Mouse (Mus musculus): ENCODE results near the gene Cd151.
A peak's percentile ranks its signal among the peaks of the same experiment; 100 is the strongest.

Gene Cd151

DNA sequence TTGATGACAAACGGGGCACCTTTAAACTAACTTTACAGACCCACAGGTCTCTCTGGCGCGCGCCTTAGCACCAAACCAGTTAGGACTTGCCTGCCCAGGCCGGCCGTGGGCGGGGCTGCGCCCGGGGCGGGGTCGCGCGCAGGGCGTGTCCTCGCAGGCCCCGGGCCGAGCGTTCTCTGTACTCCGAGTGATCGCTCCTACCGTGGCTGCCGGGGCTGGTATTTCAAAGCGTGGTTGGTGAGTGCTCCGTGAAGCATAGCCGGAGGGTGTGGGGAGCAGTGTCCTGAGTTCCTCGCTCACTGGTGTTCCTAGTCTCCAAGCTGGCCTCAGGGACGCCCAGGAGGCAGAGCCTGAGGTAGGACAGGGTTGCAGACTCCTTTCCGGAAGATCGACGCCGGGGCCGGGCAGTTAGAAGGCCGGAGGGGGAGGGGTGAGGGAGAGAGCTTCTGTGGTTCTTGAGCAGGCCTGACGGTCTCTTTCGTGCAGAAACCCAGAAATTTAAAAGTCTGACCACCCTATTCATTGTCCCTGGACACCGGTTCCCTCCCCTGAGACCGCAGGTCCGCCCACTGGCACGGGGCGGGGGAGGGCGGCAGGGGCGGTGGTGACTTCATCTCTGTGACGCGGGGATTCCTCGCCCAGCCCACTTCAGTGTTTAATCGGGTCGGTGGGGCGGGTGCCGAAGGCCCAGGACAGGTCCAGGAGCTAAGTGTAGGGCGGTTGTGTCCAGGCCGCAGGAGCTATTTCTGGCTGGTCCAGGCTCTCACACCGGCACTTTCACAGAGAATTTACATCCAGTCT, at the start of gene Cd151:
Gene Cd151 (plus strand): TSS at position 163 of the 801 bp plus-strand sequence.
- no peak for TF ChIP-seq CTCF (conservative IDR thresholded peaks at IDR 0.05; ENCODE audit: low read length)
- no peak for TF ChIP-seq NANOG (IDR thresholded peaks at IDR 0.05; ENCODE audit: borderline replicate concordance, low read length)
- TF ChIP-seq POU5F1 (IDR thresholded peaks at IDR 0.05; ENCODE audit: borderline replicate concordance, low read length) = no peak
- peaks cover 91% of the 10 kb centered on the region for H3K4me1 ChIP-seq (replicated peaks; ENCODE audit: low read depth, low read length)
- H3K4me3 ChIP-seq (replicated peaks; ENCODE audit: low read length) = peak within 1 kb of the TSS; percentile 93
- no peaks in the 10 kb centered on the region for H3K9me3 ChIP-seq (ENCODE audit: low read length)
- peaks cover 41% of the 10 kb centered on the region for H3K27me3 ChIP-seq (ENCODE audit: insufficient read depth, low read length)
- H3K36me3 ChIP-seq (ENCODE audit: insufficient read depth, low read length) = peaks cover 34% of the 10 kb centered on the region

- Histone ChIP-seq H3K27me3 (ENCODE audit: insufficient read depth, low read length) (no peaks in the 10 kb centered on the region), H3K9me3 (ENCODE audit: low read length) (no peaks in the 10 kb centered on the region), H3K36me3 (ENCODE audit: insufficient read depth, low read length) (no peaks in the 10 kb centered on the region), H3K4me3 (replicated peaks; ENCODE audit: low read length) (no peak overlapping the region), H3K4me1 (replicated peaks; ENCODE audit: low read depth, low read length) (peaks cover 56% of the 10 kb centered on the region)
- TF ChIP-seq POU5F1 (IDR thresholded peaks at IDR 0.05; ENCODE audit: borderline replicate concordance, low read length) (no peak), NANOG (IDR thresholded peaks at IDR 0.05; ENCODE audit: borderline replicate concordance, low read length) (no peak), CTCF (conservative IDR thresholded peaks at IDR 0.05; ENCODE audit: low read length) (no peak)
These were observed 49.2 kb upstream of the Cd151 start for GRCm38 (mm10) chr7:141417731-141418681.

DNA sequence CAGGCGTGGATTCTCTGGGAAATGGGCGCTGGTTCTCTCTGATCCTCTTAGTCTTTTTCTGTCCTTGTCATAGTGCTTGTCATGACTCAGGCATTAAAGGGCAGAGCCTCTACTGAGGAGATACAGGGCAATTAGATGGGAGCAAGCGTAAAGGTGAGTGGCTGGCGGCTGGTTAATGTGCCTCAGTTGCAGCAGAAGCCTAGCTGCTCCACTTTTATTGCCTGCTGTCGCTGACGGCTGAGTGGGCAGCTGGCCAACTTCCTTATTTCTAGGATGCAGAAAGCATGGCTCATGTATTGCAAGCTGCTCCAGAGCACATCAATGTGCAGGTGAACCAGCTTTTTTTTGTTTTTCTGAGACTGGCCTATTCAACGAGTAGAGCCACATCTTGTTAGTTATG, 48.2 kb upstream of the Cd151 start:
- H3K4me3 ChIP-seq (replicated peaks; ENCODE audit: low read length) = no peak overlapping the region
- no peak for TF ChIP-seq NANOG (IDR thresholded peaks at IDR 0.05; ENCODE audit: borderline replicate concordance, low read length)
- H3K36me3 ChIP-seq (ENCODE audit: insufficient read depth, low read length) = no peaks in the 10 kb centered on the region
- no peaks in the 10 kb centered on the region for H3K9me3 ChIP-seq (ENCODE audit: low read length)
- H3K4me1 ChIP-seq (replicated peaks; ENCODE audit: low read depth, low read length) = peaks cover 50% of the 10 kb centered on the region
- H3K27me3 ChIP-seq (ENCODE audit: insufficient read depth, low read length) = no peaks in the 10 kb centered on the region

- Histone ChIP-seq H3K4me1 (replicated peaks; ENCODE audit: low read depth, low read length) (peaks cover 50% of the 10 kb centered on the region), H3K4me3 (replicated peaks; ENCODE audit: low read length) (no peak overlapping the region), H3K36me3 (ENCODE audit: insufficient read depth, low read length) (no peaks in the 10 kb centered on the region), H3K9me3 (ENCODE audit: low read length) (no peaks in the 10 kb centered on the region), H3K27me3 (ENCODE audit: insufficient read depth, low read length) (no peaks in the 10 kb centered on the region)
- no peak for TF ChIP-seq POU5F1 (IDR thresholded peaks at IDR 0.05; ENCODE audit: borderline replicate concordance, low read length)
- no peak for TF ChIP-seq NANOG (IDR thresholded peaks at IDR 0.05; ENCODE audit: borderline replicate concordance, low read length)
- no peak for TF ChIP-seq CTCF (conservative IDR thresholded peaks at IDR 0.05; ENCODE audit: low read length)
These were observed 47.0 kb upstream of the Cd151 start for GRCm38 (mm10) chr7:141420030-141420702.

DNA sequence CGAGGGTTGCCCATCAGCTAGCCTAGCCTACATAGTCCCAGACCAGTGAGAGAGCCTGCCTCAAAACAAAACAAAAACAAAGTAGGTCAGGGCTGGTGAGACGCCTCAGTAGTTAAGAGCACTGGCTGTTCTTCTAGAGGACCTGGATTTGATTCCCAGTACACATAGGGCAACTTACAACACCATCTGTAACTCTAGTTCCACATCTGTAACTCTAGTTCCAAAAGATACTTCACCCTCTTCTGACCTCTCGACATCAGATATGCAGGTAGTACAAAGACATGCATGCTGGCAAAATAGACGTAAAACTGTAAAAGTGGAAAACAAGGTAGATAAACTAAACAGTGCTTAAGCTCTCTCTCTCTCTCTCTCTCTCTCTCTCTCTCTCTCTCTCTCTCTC, 43.4 kb upstream of the Cd151 start:
- no peaks in the 10 kb centered on the region for H3K9me3 ChIP-seq (ENCODE audit: low read length)
- TF ChIP-seq NANOG (IDR thresholded peaks at IDR 0.05; ENCODE audit: borderline replicate concordance, low read length) (no peak), POU5F1 (IDR thresholded peaks at IDR 0.05; ENCODE audit: borderline replicate concordance, low read length) (no peak), CTCF (conservative IDR thresholded peaks at IDR 0.05; ENCODE audit: low read length) (no peak)
- no peak overlapping the region for H3K4me3 ChIP-seq (replicated peaks; ENCODE audit: low read length)
- H3K27me3 ChIP-seq (ENCODE audit: insufficient read depth, low read length) = no peaks in the 10 kb centered on the region; the same call in 1 of the 2 replicates
- no peaks in the 10 kb centered on the region for H3K36me3 ChIP-seq (ENCODE audit: insufficient read depth, low read length)
- H3K4me1 ChIP-seq (replicated peaks; ENCODE audit: low read depth, low read length) = peaks cover 48% of the 10 kb centered on the region

DNA sequence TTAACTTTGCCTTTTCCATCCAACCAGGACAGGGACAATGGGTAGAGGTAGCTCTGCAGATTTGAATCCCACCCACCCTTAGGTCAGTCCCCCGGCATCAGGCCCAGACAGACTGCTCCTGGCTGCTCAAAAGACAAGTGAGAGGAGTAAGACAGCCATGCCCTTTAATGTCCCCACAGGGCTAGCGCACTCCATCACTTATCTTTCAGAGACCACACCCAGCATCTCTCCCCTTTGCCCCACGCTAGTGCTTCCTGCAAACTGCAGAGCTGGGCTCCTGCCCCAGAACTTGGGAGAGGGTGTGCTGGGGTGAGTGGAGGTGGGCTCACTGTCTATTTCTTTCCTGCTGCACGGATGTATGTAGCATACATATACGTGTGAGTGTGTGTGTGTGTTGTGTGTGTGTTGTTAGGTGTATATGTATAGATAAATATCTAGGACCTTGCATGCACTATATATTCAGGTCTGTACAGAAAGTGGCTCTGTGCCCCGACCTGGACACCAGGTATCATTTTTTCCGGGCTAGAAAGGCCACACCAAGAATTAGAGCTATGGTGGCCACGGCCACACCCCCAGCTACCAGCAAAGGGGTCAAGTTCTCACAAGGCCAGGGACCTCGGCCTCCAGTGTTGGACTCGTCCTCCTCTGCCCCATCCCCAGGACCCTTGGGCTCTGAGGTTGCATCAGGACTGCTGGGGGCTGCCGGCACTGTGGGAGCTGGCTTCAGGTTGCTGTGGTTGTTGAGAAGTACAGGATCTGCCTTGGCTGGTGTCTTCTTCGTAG, 40.1 kb upstream of the Cd151 start:
- peaks cover 72% of the 10 kb centered on the region for H3K4me1 ChIP-seq (replicated peaks; ENCODE audit: low read depth, low read length)

GRCm38 (mm10) chr7:141428701-141429100, 38.5 kb upstream of the Cd151 start:
- Histone ChIP-seq H3K4me3 (replicated peaks; ENCODE audit: low read length) (peak overlapping the region; percentile 66), H3K9me3 (ENCODE audit: low read length) (no peaks in the 10 kb centered on the region), H3K4me1 (replicated peaks; ENCODE audit: low read depth, low read length) (peaks cover 86% of the 10 kb centered on the region), H3K36me3 (ENCODE audit: insufficient read depth, low read length) (peaks cover 37% of the 10 kb centered on the region), H3K27me3 (ENCODE audit: insufficient read depth, low read length) (no peaks in the 10 kb centered on the region; the same call in 1 of the 2 replicates)
- TF ChIP-seq NANOG (IDR thresholded peaks at IDR 0.05; ENCODE audit: borderline replicate concordance, low read length) = no peak
- no peak for TF ChIP-seq POU5F1 (IDR thresholded peaks at IDR 0.05; ENCODE audit: borderline replicate concordance, low read length)
- no peak for TF ChIP-seq CTCF (conservative IDR thresholded peaks at IDR 0.05; ENCODE audit: low read length)

More for the DNA sequence above, 40.1 kb upstream of the Cd151 start:
- H3K9me3 ChIP-seq (ENCODE audit: low read length) = no peaks in the 10 kb centered on the region
- H3K27me3 ChIP-seq (ENCODE audit: insufficient read depth, low read length) = no peaks in the 10 kb centered on the region; the same call in 1 of the 2 replicates
- TF ChIP-seq CTCF (conservative IDR thresholded peaks at IDR 0.05; ENCODE audit: low read length) (no peak), NANOG (IDR thresholded peaks at IDR 0.05; ENCODE audit: borderline replicate concordance, low read length) (no peak), POU5F1 (IDR thresholded peaks at IDR 0.05; ENCODE audit: borderline replicate concordance, low read length) (no peak)
- H3K4me3 ChIP-seq (replicated peaks; ENCODE audit: low read length) = peak overlapping the region; percentile 46; the same call in 1 of the 2 replicates
- H3K36me3 ChIP-seq (ENCODE audit: insufficient read depth, low read length) = peaks cover 21% of the 10 kb centered on the region

Data from E14TG2a.4 (cell line).